Mouse (Mus musculus): ENCODE measurements around the gene Frem1. TPM values are rescaled to one million over a fixed set of nuclear protein-coding genes. Genes with fewer than 3 reads are reported as not detected.
A peak's percentile ranks its signal among the peaks of the same experiment; 100 is the strongest.

Frem1 gene
- total RNA-seq, 2 experiments from 2014 or later, result 1.9 to 2.0 TPM

- Histone ChIP-seq H3K4me3 (no peak overlapping the region), H3K27ac (no peak overlapping the region)
- no peak for DNase-seq (ENCODE audit: extremely low spot score in 1 of 2, low spot score in 2 of 2)
- intact Hi-C loops (cut with DNase I), result loop anchor here (5.0 kb wide), 1 partner anchor 58 kb away; the partner anchor contains the start of gene Zdhhc21
- TF ChIP-seq CTCF (IDR thresholded peaks at IDR 0.05), result no peak
Observed at GRCm38 (mm10) chr4:82915576-82915975, 136.6 kb downstream of the Frem1 start.

GRCm38 (mm10) chr4:82914601-82915143 is 137.5 kb downstream of the Frem1 start:
- TF ChIP-seq CTCF (IDR thresholded peaks at IDR 0.05), result no peak

GRCm38 (mm10) chr4:82895227-82895626 is 156.9 kb downstream of the Frem1 start:
- intact Hi-C loops (cut with DNase I), result no loop called here
- no peak overlapping the region for H3K27ac ChIP-seq
- no peak for DNase-seq (ENCODE audit: extremely low spot score in 1 of 2, low spot score in 2 of 2)
- no peak for TF ChIP-seq CTCF (IDR thresholded peaks at IDR 0.05)
- no peak overlapping the region for H3K4me3 ChIP-seq

More at GRCm38 (mm10) chr4:82914601-82915143, 137.5 kb downstream of the Frem1 start:
- no peak for DNase-seq (ENCODE audit: extremely low spot score in 1 of 2, low spot score in 2 of 2)
- intact Hi-C loops (cut with DNase I), result loop anchor here (5.0 kb wide), 1 partner anchor 57 kb away; the partner anchor contains the start of gene Zdhhc21
- H3K4me3 ChIP-seq, result no peak overlapping the region
- no peak overlapping the region for H3K27ac ChIP-seq

DNA sequence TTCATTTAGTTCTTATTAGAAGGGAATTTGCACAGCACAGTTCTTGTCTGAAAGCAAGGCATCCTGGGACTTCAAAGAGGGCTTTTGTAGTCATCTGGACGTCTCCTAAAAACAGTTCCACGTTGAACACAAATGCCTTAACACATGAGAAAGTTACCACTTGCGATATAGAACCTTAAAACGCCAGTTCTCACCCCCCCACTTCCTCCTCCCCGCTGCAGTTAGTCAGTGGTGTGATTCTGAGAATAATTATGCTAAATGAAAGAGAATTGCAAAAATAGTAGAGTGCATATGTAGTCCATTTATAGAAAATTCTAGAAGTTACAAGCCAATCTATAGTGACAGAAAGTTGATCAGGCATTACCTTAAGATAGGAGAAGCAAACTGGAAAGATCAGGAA is 159.9 kb downstream of the Frem1 start:
- no peak overlapping the region for H3K4me3 ChIP-seq
- intact Hi-C loops (cut with DNase I), result no loop called here
- no peak for TF ChIP-seq CTCF (IDR thresholded peaks at IDR 0.05)
- no peak for DNase-seq (ENCODE audit: extremely low spot score in 1 of 2, low spot score in 2 of 2)
- no peak overlapping the region for H3K27ac ChIP-seq

DNA sequence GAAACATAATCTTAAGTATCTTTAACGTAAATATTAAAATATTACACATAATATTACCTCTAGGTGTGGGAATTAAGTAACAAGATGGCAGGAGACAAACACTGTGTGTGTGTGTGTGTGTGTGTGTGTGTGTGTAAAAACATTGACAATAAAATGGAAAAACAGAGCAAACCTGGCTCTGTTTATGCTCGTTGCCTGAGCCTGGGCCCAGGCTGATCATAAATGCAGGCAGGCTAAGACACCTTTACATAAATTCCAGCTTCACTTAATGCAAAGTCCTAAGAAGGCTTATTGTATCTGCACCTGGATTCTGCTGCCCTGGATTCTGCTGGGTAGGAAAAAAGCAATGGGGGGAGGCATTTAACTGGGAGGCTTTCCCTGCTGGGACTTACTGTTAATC is 160.6 kb downstream of the Frem1 start:
- DNase-seq (ENCODE audit: extremely low spot score in 1 of 2, low spot score in 2 of 2), result no peak
- no peak for TF ChIP-seq CTCF (IDR thresholded peaks at IDR 0.05)
- intact Hi-C loops (cut with DNase I), result no loop called here
- Histone ChIP-seq H3K4me3 (no peak overlapping the region), H3K27ac (no peak overlapping the region)

GRCm38 (mm10) chr4:82891049-82891448 is 161.1 kb downstream of the Frem1 start:
- TF ChIP-seq CTCF (IDR thresholded peaks at IDR 0.05), result no peak
- intact Hi-C loops (cut with DNase I), result no loop called here
- no peak overlapping the region for H3K27ac ChIP-seq
- H3K4me3 ChIP-seq, result no peak overlapping the region
- no peak for DNase-seq (ENCODE audit: extremely low spot score in 1 of 2, low spot score in 2 of 2)

GRCm38 (mm10) chr4:82890585-82890984 is 161.6 kb downstream of the Frem1 start:
- intact Hi-C loops (cut with DNase I), result no loop called here
- Histone ChIP-seq H3K4me3 (no peak overlapping the region), H3K27ac (no peak overlapping the region)
- TF ChIP-seq CTCF (IDR thresholded peaks at IDR 0.05), result no peak
- no peak for DNase-seq (ENCODE audit: extremely low spot score in 1 of 2, low spot score in 2 of 2)

DNA sequence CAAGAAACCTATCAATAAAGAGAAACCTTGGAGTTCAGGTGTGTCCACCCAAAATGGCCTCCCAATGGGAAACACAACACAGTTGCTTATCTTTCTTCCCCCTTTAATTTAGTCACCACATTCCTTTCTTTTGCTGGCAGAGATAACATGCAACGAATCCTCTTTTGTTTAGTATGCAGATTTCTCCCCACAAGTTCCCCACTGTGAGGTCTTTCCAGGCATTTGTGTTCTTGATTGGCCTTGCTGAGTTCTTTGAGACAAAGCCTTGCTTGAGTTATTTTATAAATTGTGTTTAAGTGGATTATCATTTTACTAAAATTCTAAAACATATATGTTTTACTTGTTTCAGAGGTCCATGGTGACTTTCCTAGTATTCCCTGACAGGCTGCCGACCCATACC is 166.0 kb downstream of the Frem1 start:
- no peak for DNase-seq (ENCODE audit: extremely low spot score in 1 of 2, low spot score in 2 of 2)
- intact Hi-C loops (cut with DNase I), result no loop called here
- TF ChIP-seq CTCF (IDR thresholded peaks at IDR 0.05), result no peak
- Histone ChIP-seq H3K27ac (no peak overlapping the region), H3K4me3 (no peak overlapping the region)

GRCm38 (mm10) chr4:82885535-82885913 is 166.6 kb downstream of the Frem1 start:
- TF ChIP-seq CTCF (IDR thresholded peaks at IDR 0.05), result no peak
- intact Hi-C loops (cut with DNase I), result no loop called here
- Histone ChIP-seq H3K27ac (no peak overlapping the region), H3K4me3 (no peak overlapping the region)
- DNase-seq (ENCODE audit: extremely low spot score in 1 of 2, low spot score in 2 of 2), result no peak

GRCm38 (mm10) chr4:82884636-82885534 is 167.3 kb downstream of the Frem1 start, which contains the start of gene Cer1:
Gene Cer1 (minus strand): TSS chr4:82885148.
- no peak for DNase-seq (ENCODE audit: extremely low spot score in 1 of 2, low spot score in 2 of 2)
- Histone ChIP-seq H3K27ac (no peak within 1 kb of the TSS), H3K4me3 (no peak within 1 kb of the TSS)
- intact Hi-C loops (cut with DNase I), result no loop called here
- TF ChIP-seq CTCF (IDR thresholded peaks at IDR 0.05), result no peak

GRCm38 (mm10) chr4:82882500-82882899 is 169.6 kb downstream of the Frem1 start:
- Histone ChIP-seq H3K27ac (no peak overlapping the region), H3K4me3 (no peak overlapping the region)
- DNase-seq (ENCODE audit: extremely low spot score in 1 of 2, low spot score in 2 of 2), result no peak
- TF ChIP-seq CTCF (IDR thresholded peaks at IDR 0.05), result peak; percentile 14
- intact Hi-C loops (cut with DNase I), result no loop called here

DNA sequence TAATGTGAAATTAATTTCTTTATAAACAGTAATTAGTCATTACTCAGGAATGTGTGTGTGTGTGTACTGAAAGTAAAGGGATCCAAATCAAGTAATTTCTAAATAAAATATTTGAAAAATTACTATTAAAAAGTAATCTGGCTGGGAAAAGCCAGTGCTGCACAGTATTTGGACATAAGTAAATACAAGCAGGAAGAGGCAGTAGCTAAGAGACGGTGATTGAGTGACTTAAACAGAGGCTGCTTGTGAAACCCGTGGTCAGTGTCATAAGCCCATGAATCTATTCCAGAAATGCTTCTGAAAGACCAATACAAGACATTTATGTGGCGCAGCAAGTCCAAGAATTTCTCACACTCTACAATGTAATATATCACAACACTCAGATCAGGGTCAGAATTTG is 170.8 kb downstream of the Frem1 start:
- no peak for TF ChIP-seq CTCF (IDR thresholded peaks at IDR 0.05)
- intact Hi-C loops (cut with DNase I), result no loop called here
- Histone ChIP-seq H3K27ac (no peak overlapping the region), H3K4me3 (no peak overlapping the region)
- DNase-seq (ENCODE audit: extremely low spot score in 1 of 2, low spot score in 2 of 2), result no peak

Measured in left cerebral cortex, adult 2 months (tissue).